Mouse (Mus musculus) left cerebral cortex, adult 8-10 months (tissue): Measurements from ENCODE around the gene Sec14l3. TPM values are rescaled to one million over a fixed set of nuclear protein-coding genes. Genes with fewer than 3 reads are reported as not detected.

Source experiments
- DNase-seq, 2 experiments: peaks; one replicate each; pipeline ENCODE4 v3.0.0; 2022; ENCODE audit warnings: low spot score in 2 of 2
- total RNA-seq, 4 experiments: library from RNA; stranded (reverse); gene quantifications; 2 replicates each; pipeline ENCODE4 v1.2.4; 2022

The Sec14l3 gene
- total RNA-seq, 4 experiments from 2014 or later = 1.0 to 1.7 (median 1.4) TPM

DNA sequence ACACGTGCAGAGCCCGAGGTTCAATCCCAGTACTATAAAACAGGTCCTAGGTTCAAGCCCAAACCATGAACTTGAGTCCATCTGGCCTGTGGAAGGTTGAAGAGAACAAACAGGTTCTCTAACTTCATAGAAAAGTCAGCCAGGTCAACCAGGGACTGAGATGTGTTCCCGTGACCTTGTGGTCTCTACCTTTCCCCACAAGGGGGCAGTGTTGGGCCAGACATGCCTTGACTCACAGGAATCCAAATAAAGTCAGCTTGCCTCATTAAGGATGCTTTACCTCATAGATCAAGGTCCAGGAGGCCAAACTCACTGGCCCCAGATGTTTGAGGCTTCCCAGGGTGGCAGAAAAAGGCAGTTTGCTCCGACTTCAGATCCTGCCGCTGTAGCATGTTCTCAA, 11.1 kb upstream of the Sec14l3 start:
- DNase-seq = peak; percentile 21 to 55

DNA sequence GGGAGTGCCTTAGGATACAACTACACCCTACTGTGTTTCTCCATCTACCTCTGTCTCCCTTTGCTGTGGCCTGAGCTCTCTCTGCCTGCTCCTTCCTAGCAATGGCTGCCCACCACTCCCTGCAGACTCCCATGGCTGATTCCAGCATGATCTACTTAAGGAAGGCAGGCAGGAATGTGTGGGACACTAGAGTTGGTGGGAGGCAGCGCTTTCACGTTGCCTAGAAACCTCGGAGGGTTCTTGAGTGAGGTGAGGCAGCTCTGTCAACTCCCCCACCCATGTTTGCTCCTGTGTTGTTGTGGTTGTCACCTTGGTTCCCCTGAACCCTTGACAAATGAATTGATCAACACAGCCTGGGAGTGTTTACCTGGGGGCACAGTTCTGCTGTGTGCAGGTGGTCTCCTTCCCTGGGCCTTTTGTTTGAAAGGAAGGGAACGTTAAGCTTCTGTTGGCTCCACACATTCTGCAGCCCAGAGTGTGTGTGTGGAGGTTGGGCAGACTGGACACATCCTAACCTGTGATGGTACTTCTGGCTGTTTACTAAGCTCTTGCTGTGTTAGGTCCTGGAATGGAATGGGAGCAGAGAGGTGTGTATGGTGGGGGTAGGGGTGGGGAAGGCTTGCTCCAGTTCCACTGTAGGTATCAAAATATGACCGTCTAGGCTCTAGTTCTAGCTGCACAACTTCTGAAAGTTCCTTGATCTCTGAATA, 3.6 kb upstream of the Sec14l3 start:
- DNase-seq = peak in 1 of 2 experiments; percentile 20

DNA sequence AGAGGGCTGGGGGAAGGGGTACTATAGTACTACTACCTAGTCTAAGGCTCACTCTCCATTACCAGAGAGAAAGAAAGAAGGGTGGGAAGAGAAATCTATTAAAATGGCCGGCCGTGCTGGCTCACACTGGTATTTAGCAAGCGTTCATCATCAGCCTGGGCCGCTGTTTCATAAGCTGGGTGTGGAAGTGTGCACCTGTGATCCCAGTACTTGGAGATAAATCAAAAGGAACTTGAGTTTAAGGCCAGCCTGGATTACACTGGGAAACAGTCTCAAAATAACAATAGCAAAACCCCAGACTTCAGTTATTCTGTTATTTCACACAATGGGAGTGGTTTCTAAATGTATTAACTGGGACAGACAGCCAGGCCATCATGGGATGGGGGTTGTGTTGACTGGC, 2.1 kb upstream of the Sec14l3 start:
- no peak for DNase-seq

GRCm38 (mm10) chr11:4062981-4063380, 1.7 kb upstream of the Sec14l3 start:
- no peak for DNase-seq

GRCm38 (mm10) chr11:4069664-4070063, 5.0 kb downstream of the Sec14l3 start:
- no peak for DNase-seq

DNA sequence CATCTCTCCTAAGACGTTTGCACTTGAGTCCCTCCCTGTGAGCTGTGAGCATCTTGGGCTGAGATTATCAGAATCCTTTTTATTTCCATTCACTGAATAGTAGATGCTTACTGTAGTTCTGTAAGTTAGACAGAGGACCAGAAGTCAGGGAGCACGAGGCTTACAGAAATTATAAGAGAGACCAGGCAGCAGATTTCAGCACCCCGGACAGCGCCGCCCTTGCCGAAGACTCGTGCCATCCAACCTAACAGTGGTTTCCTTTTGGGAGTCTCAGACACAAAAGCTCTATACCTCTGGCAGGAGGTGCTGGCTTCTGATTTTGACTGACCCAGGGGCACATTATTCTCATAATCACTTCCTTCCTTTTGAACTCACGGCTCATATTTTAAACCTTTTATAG, 12.0 kb downstream of the Sec14l3 start:
- no peak for DNase-seq

DNA sequence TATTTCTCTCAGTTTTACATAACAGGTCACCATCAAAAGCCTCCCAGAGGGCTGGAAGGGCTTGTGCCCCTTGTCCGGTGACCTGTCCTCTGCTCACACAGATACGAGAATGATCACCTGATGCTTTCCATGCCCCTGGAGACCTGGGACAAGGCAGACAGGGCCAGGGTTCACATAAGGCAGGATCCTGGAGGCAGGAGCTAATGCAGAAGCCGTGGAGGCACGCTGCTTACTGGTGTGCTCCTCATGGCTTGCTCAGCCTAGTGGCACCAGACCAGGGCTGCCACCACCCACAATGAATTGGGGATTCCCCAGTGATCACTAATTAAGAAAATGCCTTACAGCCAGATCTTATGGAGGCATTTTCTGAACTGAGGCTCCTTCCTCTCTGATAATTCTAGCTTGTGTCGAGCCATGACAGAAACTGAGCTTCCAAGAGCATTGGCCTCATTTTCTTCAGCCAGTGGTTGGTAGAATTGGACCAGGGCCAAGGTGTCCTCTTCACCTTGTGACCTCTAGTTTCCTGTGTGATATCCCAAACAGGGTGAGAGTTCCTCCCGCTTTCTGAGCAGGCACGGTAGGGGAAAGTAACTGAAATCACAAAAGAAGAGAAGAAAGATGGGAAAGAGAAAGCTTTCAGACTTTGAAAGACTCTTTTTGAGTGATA, 13.8 kb downstream of the Sec14l3 start:
- no peak for DNase-seq

DNA sequence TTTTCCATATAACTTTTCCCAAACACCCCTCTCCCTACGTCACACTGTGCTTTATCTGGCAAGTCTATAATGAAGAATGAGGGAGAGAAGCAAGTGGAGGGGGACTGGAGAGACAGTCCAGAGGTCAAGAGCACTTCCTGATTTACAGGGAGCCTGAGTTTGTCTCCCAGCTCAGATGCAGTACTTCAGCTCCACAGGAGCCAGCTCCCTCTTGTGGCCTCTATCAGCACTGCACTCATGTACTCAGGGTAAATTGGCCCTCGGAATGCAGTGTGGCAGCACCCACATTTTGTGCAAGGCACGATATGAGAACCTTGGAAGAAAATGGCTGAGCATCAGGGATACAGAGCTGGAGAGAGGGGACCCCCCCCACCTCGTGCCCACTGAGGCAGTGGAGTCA, 15.6 kb downstream of the Sec14l3 start:
- peak; percentile 28 to 61 for DNase-seq

- peak in 1 of 2 experiments; percentile 52 for DNase-seq
These were observed 18.9 kb downstream of the Sec14l3 start for GRCm38 (mm10) chr11:4083316-4084078.

- no peak for DNase-seq
These were observed 21.6 kb downstream of the Sec14l3 start for GRCm38 (mm10) chr11:4086246-4086645.

DNA sequence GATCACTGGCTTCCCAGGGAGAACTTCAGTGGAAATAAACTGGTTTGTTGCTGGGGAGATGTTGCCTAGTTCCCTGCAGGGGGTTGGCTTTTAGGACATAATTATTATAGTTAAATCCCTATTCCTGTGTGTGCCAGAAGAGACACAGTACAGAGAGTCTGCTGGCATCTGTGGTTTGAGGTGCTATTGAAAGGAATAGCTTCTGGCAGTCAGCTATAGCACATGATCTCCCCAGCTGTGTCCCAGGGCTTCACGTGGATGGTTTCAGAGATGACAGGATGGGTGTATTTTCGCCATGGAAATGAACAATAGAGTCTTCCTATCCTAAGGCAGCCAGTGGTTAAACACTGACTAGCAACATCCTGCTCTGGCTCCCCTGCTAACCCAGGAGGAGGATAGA, 22.6 kb downstream of the Sec14l3 start:
- DNase-seq = peak in 1 of 2 experiments; percentile 59

GRCm38 (mm10) chr11:4093459-4094377, 29.1 kb downstream of the Sec14l3 start:
- DNase-seq = peak in 1 of 2 experiments; percentile 52

GRCm38 (mm10) chr11:4094378-4095170, 29.9 kb downstream of the Sec14l3 start:
- peak in 1 of 2 experiments; percentile 64 for DNase-seq

DNA sequence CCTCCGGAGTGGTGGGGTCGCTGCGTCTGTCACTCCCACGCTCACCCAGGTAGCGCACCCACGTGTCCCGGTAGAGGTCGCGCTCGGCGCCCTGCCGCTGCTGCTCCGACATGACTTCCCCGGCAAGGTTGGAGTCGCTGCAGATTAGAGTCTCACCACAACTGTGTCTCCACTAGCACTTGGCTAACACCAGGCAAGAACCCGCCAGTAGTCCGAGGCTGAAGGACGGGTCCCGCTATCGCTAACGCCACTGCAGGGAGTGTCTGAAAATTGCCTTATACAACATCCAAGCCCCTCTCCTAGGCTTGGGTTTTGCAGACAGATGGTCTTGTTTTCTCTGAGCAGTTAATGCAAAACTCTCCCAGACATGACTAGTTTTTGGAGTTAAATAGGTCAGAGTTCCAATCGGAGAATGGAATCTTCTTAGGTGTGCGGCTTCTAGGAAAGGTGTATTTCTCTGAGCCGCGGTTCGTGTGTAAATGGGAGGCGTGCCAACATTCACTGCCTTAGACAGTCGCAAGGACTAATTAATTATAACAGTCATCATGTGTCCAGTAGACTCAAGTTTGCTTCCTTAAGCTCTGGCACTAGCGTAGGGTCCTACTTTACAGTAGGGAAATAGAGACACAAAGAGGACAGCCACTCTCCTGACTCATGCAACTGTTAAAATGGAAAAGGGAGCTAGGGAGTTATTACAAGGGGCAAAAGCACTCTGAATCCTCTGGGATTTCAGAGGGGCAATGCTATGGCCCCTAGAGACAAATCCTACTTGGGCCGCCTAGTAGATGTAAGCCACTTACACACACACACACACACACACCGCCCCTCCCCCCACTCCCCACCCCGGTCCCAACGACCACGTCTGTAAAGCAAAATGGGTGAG, 30.8 kb downstream of the Sec14l3 start, which contains the start of gene Mtfp1:
TSS of gene Mtfp1 (minus strand) at position 275 of the 883 bp plus-strand sequence.
- DNase-seq = peak in 1 of 2 experiments; percentile 56

- peak; percentile 94 to 99 for DNase-seq
These were observed 31.7 kb downstream of the Sec14l3 start for GRCm38 (mm10) chr11:4096054-4096984.

- no peak for DNase-seq
These were observed 32.5 kb downstream of the Sec14l3 start for GRCm38 (mm10) chr11:4097091-4097621.

DNA sequence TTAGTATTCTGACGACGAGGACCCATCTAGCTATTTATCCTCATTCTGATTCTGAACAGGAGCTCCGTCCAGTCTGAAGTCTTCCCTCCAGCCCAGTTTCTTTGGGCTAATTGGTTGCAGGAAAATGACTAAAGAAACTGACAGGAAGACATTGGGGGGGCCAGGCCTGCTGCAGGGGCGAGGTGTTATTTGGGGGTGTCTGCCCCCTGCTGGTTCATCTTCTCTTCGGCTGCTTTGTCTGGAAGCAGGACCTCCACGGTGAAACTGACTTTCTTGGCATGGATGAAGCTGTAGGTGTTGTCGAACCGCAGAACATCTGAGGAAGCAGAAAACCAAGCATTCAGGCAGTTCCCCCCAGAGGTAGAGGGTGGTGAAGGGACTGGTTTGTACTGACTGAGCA, 33.5 kb downstream of the Sec14l3 start:
- no peak for DNase-seq

DNA sequence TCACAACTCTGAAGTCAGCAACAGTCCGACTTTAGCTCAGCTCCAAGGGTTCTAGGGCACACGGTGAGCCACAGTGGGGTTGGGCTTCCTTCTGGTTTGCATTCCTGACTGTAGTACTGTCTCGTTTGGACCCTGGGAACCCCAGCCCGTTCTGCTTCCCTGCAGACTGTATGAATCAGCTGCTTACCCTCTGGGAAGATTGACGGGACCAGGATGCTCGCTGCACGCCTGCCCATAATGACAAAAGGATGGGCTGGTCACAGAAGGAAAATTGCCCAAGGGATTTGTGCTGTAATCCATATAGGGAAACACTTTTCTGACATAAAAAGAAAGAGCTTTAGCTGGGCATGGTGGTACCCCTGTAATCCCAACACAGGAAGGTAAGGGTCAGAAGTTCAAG, 34.2 kb downstream of the Sec14l3 start:
- no peak for DNase-seq
